11 mouse cellular contexts compared by ENCODE assay signal in genomic region chr17:56196860-56197259, GRCm38 (mm10). TPM values are rescaled to one million over a fixed set of nuclear protein-coding genes. Genes with fewer than 3 reads are reported as not detected.
DNase-seq lines count a peak whose midpoint lies in the region; ATAC-seq lines count a peak whose summit lies in the region.
"Had no signal": no experiment of that assay in that cellular context is flagged by ENCODE, and none has a peak within 500 bp of the region (broad histone marks: within the 10 kb centered on the region; RNA-seq: fewer than 3 reads in every experiment).

No protein-coding gene starts in this region.

- WGBS in forebrain, embryonic 14.5 days, result 70% methylated on average over 2 of the region's 2 CpGs

- no peak overlapping the region for H3K27ac ChIP-seq in forebrain, embryonic 14.5 days (ENCODE audit: low read depth, low read length)
- H3K27ac ChIP-seq: midbrain, embryonic 13.5 days had no signal

- DNase-seq in kidney, postnatal 4 days, result peak; percentile 31 to 36
- DNase-seq in kidney, postnatal 14 days, result no peak
- DNase-seq in B cell, adult 2 months, result peak; percentile 45 to 48
- peak; percentile 61 for DNase-seq in R1 (ENCODE audit: low read depth, low spot score)
- DNase-seq in cerebellum, postnatal 36 days, result no peak
- DNase-seq in layer of hippocampus, adult 18-20 months (ENCODE audit: low spot score in 2 of 2), result no peak
- DNase-seq in forebrain, embryonic 14.5 days (ENCODE audit: low spot score), result no peak
- DNase-seq: adrenal gland, postnatal 25 days; heart, postnatal 10 days had no signal

- H3K4me3 ChIP-seq in forebrain, embryonic 14.5 days (ENCODE audit: low read depth, low read length), result no peak overlapping the region
- H3K4me3 ChIP-seq: midbrain, embryonic 13.5 days had no signal

- no peaks in the 10 kb centered on the region for H3K27me3 ChIP-seq in forebrain, embryonic 14.5 days (replicated peaks; ENCODE audit: control insufficient read depth, insufficient read depth, low read length)
- H3K27me3 ChIP-seq: midbrain, embryonic 13.5 days had no signal

- H3K9ac ChIP-seq in forebrain, embryonic 14.5 days (ENCODE audit: low read length), result no peak overlapping the region
- H3K9ac ChIP-seq: midbrain, embryonic 13.5 days had no signal

- H3K4me1 ChIP-seq in forebrain, embryonic 14.5 days (ENCODE audit: control insufficient read depth, insufficient read depth, low read length), result no peaks in the 10 kb centered on the region
- H3K4me1 ChIP-seq: midbrain, embryonic 13.5 days had no signal

- peaks cover 83% of the 10 kb centered on the region for H3K36me3 ChIP-seq in forebrain, embryonic 14.5 days (ENCODE audit: control insufficient read depth, insufficient read depth, low read length)

- ATAC-seq in megakaryocyte, adult 5-6 weeks (ENCODE audit: poor library complexity, severe bottlenecking), result peak; percentile 60; the same call in 1 of the 2 replicates
- no peak for ATAC-seq in forebrain, embryonic 14.5 days
- ATAC-seq: midbrain, embryonic 13.5 days had no signal

- H3K9me3 ChIP-seq in forebrain, embryonic 14.5 days (replicated peaks; ENCODE audit: control insufficient read depth, low read length), result no peaks in the 10 kb centered on the region

- H3K4me2 ChIP-seq in forebrain, embryonic 14.5 days (ENCODE audit: low read length), result no peak overlapping the region
- H3K4me2 ChIP-seq: midbrain, embryonic 13.5 days had no signal

RNA-seq across cellular contexts. Expression of gene Mydgf, which starts 13.1 kb away (rescaled TPM):
- 27.0 and 32.5 TPM in 2 replicates for total RNA-seq in megakaryocyte, adult 5-6 weeks (2015)
- 25.7 and 29.1 TPM in 2 replicates for total RNA-seq in megakaryocyte, adult 5-6 weeks (2017)
- total RNA-seq in layer of hippocampus, adult 18-20 months (2021), result 10 to 100 TPM; 41.7 to 44.3 TPM
- 58.8 and 63.5 TPM in 2 replicates for polyA plus RNA-seq in forebrain, embryonic 14.5 days (2014; fragmentation: Nextera tagmentation; extraction: Ambion mirVana)

RNA-seq across cellular contexts. Expression of gene Dpp9, which starts 21.8 kb away (rescaled TPM):
- total RNA-seq in megakaryocyte, adult 5-6 weeks (2015), result 25.4 and 26.2 TPM in 2 replicates
- 17.3 and 18.1 TPM in 2 replicates for total RNA-seq in megakaryocyte, adult 5-6 weeks (2017)
- total RNA-seq in layer of hippocampus, adult 18-20 months (2021), result 10 to 100 TPM; 61.7 to 63.8 TPM
- polyA plus RNA-seq in forebrain, embryonic 14.5 days (2014; fragmentation: Nextera tagmentation; extraction: Ambion mirVana), result 18.3 and 25.9 TPM in 2 replicates

RNA-seq across cellular contexts. Expression of gene Tnfaip8l1, which starts 34.6 kb away (rescaled TPM):
- 4.3 and 4.4 TPM in 2 replicates for total RNA-seq in megakaryocyte, adult 5-6 weeks (2015)
- total RNA-seq in megakaryocyte, adult 5-6 weeks (2017), result 3.2 and 4.8 TPM in 2 replicates
- total RNA-seq in layer of hippocampus, adult 18-20 months (2021), result 1 to 10 TPM; 4.6 to 6.1 TPM
- 9.7 and 10.9 TPM in 2 replicates for polyA plus RNA-seq in forebrain, embryonic 14.5 days (2014; fragmentation: Nextera tagmentation; extraction: Ambion mirVana)

RNA-seq across cellular contexts. Expression of gene Sema6b, which starts 56.7 kb away (rescaled TPM):
- 1.5 TPM in 2 replicates for total RNA-seq in megakaryocyte, adult 5-6 weeks (2015)
- total RNA-seq in megakaryocyte, adult 5-6 weeks (2017), result 2.0 and 2.7 TPM in 2 replicates
- total RNA-seq in layer of hippocampus, adult 18-20 months (2021), result 100 to 1,000 TPM; 128 to 130 TPM
- 9.4 and 12.1 TPM in 2 replicates for polyA plus RNA-seq in forebrain, embryonic 14.5 days (2014; fragmentation: Nextera tagmentation; extraction: Ambion mirVana)

RNA-seq across cellular contexts. Expression of gene Fem1a, which starts 59.8 kb away (rescaled TPM):
- total RNA-seq in megakaryocyte, adult 5-6 weeks (2015), result 10.2 and 11.8 TPM in 2 replicates
- 15.7 and 16.9 TPM in 2 replicates for total RNA-seq in megakaryocyte, adult 5-6 weeks (2017)
- total RNA-seq in layer of hippocampus, adult 18-20 months (2021), result 10 to 100 TPM; 35.3 TPM
- 18.0 and 22.0 TPM in 2 replicates for polyA plus RNA-seq in forebrain, embryonic 14.5 days (2014; fragmentation: Nextera tagmentation; extraction: Ambion mirVana)

Comparison
In these comparisons a context has a peak if more than half of its experiments do, and no peak if none do; other contexts are left out.
1. DNase-seq: peak in kidney, postnatal 4 days (2 of 2), B cell, adult 2 months (2 of 2) and R1 (single experiment); none in kidney, postnatal 14 days (single experiment), cerebellum, postnatal 36 days (0 of 2), layer of hippocampus, adult 18-20 months (0 of 2) and forebrain, embryonic 14.5 days (single experiment).